Mouse (Mus musculus) hindbrain, embryonic 16.5 days (tissue): ENCODE results near the gene Rbbp6. TPM values are rescaled to one million over a fixed set of nuclear protein-coding genes. Genes with fewer than 3 reads are reported as not detected.

ENCODE experiments used
- ATAC-seq: fragments of 200-750 bp; cut with Nextera tagmentation; 2 replicates; pipeline ENCODE4 v1.8.0; 2017; ENCODE audit warnings: moderate TSS enrichment, moderate library complexity
- H3K27ac ChIP-seq: fragments of 300-500 bp; sonication (generic); 2 replicates; pipeline ENCODE4 v1.5.1; 2014; ENCODE audit warnings: low read depth, mild to moderate bottlenecking, control low read depth, low read length, moderate library complexity
- H3K27me3 ChIP-seq: fragments of 300-500 bp; sonication (generic); replicated peaks from 2 replicates; pipeline ENCODE4 v1.6.1; 2014; ENCODE audit warnings: low read length; ENCODE audit not compliant: control insufficient read depth, insufficient read depth
- H3K36me3 ChIP-seq: fragments of 300-500 bp; sonication (generic); 2 replicates; pipeline ENCODE4 v1.6.1; 2014; ENCODE audit warnings: mild to moderate bottlenecking, low read length, moderate library complexity, mixed read lengths; ENCODE audit not compliant: control insufficient read depth, insufficient read depth
- H3K4me1 ChIP-seq: fragments of 300-500 bp; sonication (generic); 2 replicates; pipeline ENCODE4 v1.6.1; 2014; ENCODE audit warnings: low read depth, low read length; ENCODE audit not compliant: control insufficient read depth, insufficient read depth
- H3K4me2 ChIP-seq: fragments of 300-500 bp; sonication (generic); 2 replicates; pipeline ENCODE4 v1.6.1; 2014; ENCODE audit warnings: mild to moderate bottlenecking, low read length, control low read depth, moderate library complexity
- H3K4me3 ChIP-seq: fragments of 300-500 bp; sonication (generic); 2 replicates; pipeline ENCODE4 v1.5.1; 2014; ENCODE audit warnings: mild to moderate bottlenecking, low read length, control low read depth, moderate library complexity
- H3K9ac ChIP-seq: fragments of 300-500 bp; sonication (generic); 2 replicates; pipeline ENCODE4 v1.6.1; 2014; ENCODE audit warnings: low read depth, mild to moderate bottlenecking, control low read depth, low read length, moderate library complexity
- H3K9me3 ChIP-seq: fragments of 300-500 bp; sonication (generic); 2 replicates; pipeline ENCODE4 v1.6.1; 2014; ENCODE audit warnings: mild to moderate bottlenecking, low read length, moderate library complexity; ENCODE audit not compliant: control insufficient read depth
- WGBS: fragments of 180-500 bp; shearing (Covaris S2); extraction: QIAGEN DNeasy Blood & Tissue Kit; methylation state at CpG from one replicate; pipeline ENCODE4 v1.1.7; 2014; 5-methylcytosine and 5-hydroxymethylcytosine counted together
- polyA plus RNA-seq: library from polyadenylated mRNA; unstranded; fragments of >200 nt; fragmentation: Nextera tagmentation; extraction: Ambion mirVana; gene quantifications from 2 replicates; pipeline ENCODE4 v1.2.1, GENCODE M21; 2015

Rbbp6 gene
- polyA plus RNA-seq, 1 experiment from 2014 or later = 19.5 TPM

DNA sequence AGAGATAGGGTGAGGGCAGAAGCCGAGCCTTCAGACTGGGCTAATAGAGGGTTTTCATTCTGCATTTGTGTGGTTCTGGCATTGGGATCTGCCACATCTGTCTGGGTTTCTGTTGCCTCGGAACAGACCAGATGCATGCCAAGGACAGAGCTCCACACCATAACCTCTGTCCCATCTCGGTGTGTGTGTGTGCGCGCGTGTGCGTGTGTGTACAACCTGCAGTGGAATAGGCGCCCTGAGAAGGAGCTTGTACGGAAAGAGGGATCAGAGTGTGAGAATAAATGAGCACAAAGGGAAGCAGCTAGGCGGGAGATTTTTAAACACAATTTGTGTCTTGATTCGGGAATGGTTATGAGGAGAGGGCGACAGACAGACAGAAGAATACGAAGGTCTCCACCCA, 64.8 kb downstream of the Rbbp6 start:
- ATAC-seq = peak; percentile 31
- WGBS = 6% methylated on average over 13 of the region's 13 CpGs

DNA sequence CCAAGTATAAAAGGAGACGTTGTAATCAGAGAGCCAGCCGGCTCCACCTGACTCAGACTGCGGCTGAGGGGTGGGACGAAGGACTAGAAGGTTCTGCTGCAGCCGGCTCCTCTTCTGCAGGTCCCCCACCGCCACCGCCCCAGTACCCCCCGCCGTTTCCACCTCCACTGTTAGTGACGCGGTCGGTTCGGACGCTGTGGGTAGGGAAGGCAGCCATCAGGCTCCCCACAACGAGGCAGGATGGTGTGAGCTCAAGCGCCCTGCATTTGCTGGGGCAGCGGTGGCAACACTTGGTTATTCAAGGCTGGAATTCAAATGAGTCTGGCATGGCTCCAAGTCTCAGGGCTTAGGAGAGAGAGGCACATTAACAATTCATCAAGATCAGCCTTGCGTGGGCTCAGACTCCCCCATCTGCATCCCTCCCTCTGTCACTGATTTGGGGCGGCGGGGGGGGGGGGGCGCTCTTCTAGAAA, 65.3 kb downstream of the Rbbp6 start:
- H3K9me3 ChIP-seq = no peaks in the 10 kb centered on the region
- under 1% methylated on average over 18 of the region's 21 CpGs for WGBS

More for the DNA sequence above, 64.8 kb downstream of the Rbbp6 start:
- peaks cover 16% of the 10 kb centered on the region for H3K4me1 ChIP-seq
- H3K36me3 ChIP-seq = no peaks in the 10 kb centered on the region
- no peaks in the 10 kb centered on the region for H3K9me3 ChIP-seq
- H3K4me2 ChIP-seq = peak overlapping the region; percentile 94
- H3K27ac ChIP-seq = peak overlapping the region; percentile 92
- H3K4me3 ChIP-seq = peak overlapping the region; percentile 54
- peak overlapping the region; percentile 72 for H3K9ac ChIP-seq
- H3K27me3 ChIP-seq = no peaks in the 10 kb centered on the region

DNA sequence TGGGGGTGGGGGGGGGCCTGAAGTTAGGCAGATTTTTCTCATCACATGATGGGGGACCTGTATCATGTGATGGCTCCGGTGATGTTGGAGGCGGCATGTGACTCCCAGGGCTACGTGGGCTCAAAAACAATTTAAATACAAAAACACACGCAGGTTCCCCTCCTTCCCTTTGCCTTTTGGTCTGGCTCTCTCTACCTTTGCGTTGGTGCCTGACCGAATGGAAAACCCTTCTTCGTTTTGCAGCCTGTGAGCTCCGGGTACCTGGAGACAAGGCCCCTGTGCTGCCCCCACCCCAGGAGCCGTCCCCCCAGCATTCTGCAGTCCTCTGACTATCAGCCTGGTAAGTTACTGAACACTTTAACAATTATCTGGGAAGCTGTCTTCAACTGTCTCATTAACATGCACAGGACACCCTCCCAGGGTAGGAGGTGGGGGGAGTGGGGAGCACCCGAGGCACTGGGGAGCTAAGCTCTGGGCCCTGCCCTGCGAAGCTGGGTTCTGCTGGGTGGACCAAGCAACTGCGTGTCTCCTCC, 65.8 kb downstream of the Rbbp6 start:
- peak; percentile 78 for ATAC-seq

More for the DNA sequence above, 65.3 kb downstream of the Rbbp6 start:
- Histone ChIP-seq H3K4me2 (peak overlapping the region; percentile 94), H3K4me1 (peaks cover 16% of the 10 kb centered on the region), H3K27me3 (no peaks in the 10 kb centered on the region), H3K9ac (peak overlapping the region; percentile 72), H3K36me3 (no peaks in the 10 kb centered on the region), H3K27ac (peak overlapping the region; percentile 92), H3K4me3 (peak overlapping the region; percentile 54)
- ATAC-seq = peak; percentile 83

DNA sequence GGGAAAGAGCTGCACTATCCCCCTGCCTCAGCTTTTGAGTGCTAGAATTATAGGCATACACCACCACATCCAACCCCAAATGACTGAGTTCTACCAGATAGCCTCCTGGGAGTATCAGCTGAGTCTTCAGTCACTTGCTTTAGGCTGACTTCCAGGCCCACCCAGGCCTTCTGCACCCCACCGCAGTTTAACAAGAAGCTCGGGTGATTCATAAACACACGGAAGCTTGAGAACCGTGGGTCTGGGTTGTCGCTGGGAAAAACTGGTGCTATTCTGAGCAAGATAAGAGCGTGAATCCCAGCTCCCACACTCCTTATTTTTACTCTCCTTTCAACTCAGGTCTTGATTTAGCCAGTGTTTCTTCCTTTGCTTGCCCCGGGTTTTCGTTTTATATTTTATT, 69.8 kb downstream of the Rbbp6 start:
- WGBS = 81% methylated on average over 8 of the region's 8 CpGs

More for the DNA sequence above, 65.8 kb downstream of the Rbbp6 start:
- Histone ChIP-seq H3K4me2 (peak overlapping the region; percentile 94), H3K36me3 (no peaks in the 10 kb centered on the region), H3K9ac (peak overlapping the region; percentile 72), H3K27ac (peak overlapping the region; percentile 92), H3K4me3 (peak overlapping the region; percentile 54), H3K9me3 (no peaks in the 10 kb centered on the region), H3K4me1 (peaks cover 16% of the 10 kb centered on the region), H3K27me3 (no peaks in the 10 kb centered on the region)
- 3% methylated on average over 12 of the region's 12 CpGs for WGBS

DNA sequence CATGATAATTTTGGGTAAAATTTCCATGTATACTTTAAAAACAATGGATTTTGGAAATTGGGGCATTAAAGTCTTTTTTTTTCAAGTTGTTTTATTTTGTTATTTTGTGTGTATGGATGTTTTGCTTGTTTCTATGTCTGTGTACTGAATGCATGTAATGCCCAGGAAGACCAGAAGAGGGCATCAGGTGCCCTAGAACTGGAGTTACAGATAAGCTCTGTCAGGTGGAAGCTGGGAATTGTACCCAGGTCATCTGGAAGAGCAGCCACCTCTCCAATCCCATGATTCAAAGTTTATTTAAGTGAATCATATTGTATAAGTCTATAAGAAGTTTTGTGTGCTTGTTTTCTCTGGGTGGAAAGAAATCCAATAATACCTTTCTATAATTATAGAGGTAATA, 73.8 kb downstream of the Rbbp6 start:
- no peak overlapping the region for H3K4me3 ChIP-seq
- H3K4me2 ChIP-seq = no peak overlapping the region
- no peak overlapping the region for H3K27ac ChIP-seq
- H3K9ac ChIP-seq = no peak overlapping the region
- no peak for ATAC-seq
- no peaks in the 10 kb centered on the region for H3K36me3 ChIP-seq
- no peaks in the 10 kb centered on the region for H3K4me1 ChIP-seq
- no peaks in the 10 kb centered on the region for H3K27me3 ChIP-seq
- no peaks in the 10 kb centered on the region for H3K9me3 ChIP-seq

More for the DNA sequence above, 69.8 kb downstream of the Rbbp6 start:
- H3K4me3 ChIP-seq = no peak overlapping the region
- no peak for ATAC-seq
- no peaks in the 10 kb centered on the region for H3K9me3 ChIP-seq
- no peak overlapping the region for H3K27ac ChIP-seq
- H3K9ac ChIP-seq = no peak overlapping the region
- no peaks in the 10 kb centered on the region for H3K27me3 ChIP-seq
- peaks cover 11% of the 10 kb centered on the region for H3K4me1 ChIP-seq
- no peaks in the 10 kb centered on the region for H3K36me3 ChIP-seq
- no peak overlapping the region for H3K4me2 ChIP-seq

DNA sequence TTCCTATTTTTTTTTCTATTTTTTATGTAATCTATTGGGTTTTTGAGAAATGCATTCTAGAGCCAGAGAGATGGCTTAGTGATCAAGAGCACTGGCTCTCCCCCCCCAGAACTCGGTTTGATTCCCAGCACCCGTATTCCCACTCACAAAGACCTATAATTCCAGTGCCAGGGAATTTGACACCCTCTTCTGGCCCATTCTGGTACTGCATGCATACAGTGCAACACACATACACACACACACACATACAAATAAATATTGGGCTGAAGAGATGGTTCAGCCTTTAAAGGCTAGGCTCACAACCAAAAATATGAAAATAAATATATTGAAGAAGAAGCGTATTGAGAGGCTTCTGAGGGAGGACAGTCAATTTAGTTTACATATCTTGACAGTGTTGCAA, 79.7 kb downstream of the Rbbp6 start:
- no peak overlapping the region for H3K4me2 ChIP-seq
- ATAC-seq = no peak
- no peaks in the 10 kb centered on the region for H3K36me3 ChIP-seq
- no peaks in the 10 kb centered on the region for H3K4me1 ChIP-seq
- no peaks in the 10 kb centered on the region for H3K27me3 ChIP-seq
- no peak overlapping the region for H3K9ac ChIP-seq
- H3K27ac ChIP-seq = no peak overlapping the region
- WGBS = 96% methylated on average over 3 of the region's 3 CpGs
- no peaks in the 10 kb centered on the region for H3K9me3 ChIP-seq
- H3K4me3 ChIP-seq = no peak overlapping the region

DNA sequence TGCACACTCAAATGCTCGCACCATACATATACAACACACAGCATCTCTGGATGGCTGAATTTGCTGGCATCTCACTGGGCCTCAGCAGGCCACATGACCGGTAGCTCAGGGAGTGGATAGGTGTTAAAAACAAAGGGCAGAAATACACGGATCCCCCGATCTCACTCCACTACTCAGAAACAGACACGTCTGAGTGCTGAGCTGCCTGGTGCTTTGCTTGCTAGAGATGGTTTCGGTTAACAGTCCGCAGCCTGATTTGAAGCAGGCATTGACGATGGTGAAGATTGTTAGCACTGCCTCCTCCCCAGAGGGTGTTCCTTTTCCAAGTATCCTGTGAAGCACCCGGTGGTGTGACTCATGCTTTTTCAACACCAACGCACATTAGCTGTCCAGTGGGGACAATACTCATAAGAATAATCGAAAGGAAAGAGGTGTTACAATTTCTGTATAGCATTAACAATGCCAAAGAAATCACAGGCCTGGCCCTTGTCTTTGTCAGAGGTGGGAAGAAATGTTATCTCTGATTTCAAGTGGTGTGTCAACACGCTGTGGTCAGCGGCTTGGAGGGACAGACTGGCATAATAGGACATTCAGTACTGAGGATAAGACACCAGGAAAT, 81.1 kb downstream of the Rbbp6 start:
- ATAC-seq = no peak
- WGBS = 79% methylated on average over 13 of the region's 13 CpGs
- Histone ChIP-seq H3K4me3 (no peak overlapping the region), H3K4me1 (no peaks in the 10 kb centered on the region), H3K27me3 (no peaks in the 10 kb centered on the region), H3K27ac (no peak overlapping the region), H3K36me3 (no peaks in the 10 kb centered on the region), H3K9me3 (no peaks in the 10 kb centered on the region), H3K4me2 (no peak overlapping the region), H3K9ac (no peak overlapping the region)

Other genes starting within 250 kb of the Rbbp6 start
- gene Tnrc6a, start 158.2 kb downstream of the Rbbp6 start, polyA plus RNA-seq = 37.3 and 38.8 TPM in 2 replicates
- 0.32 and 0.50 TPM in 2 replicates for gene Slc5a11, start 249.1 kb downstream of the Rbbp6 start, polyA plus RNA-seq